Mouse (Mus musculus) embryonic fibroblast, embryonic 13.5 days (primary cell): ENCODE data around the gene Prpf31.

ENCODE experiments used
- CTCF ChIP-seq: IDR thresholded peaks from 2 replicates; pipeline ENCODE4 v1.5.1; 2011; ENCODE audit warnings: mild to moderate bottlenecking, control low read depth, low read length, moderate library complexity, borderline replicate concordance; ENCODE audit not compliant: insufficient read depth
- POLR2A ChIP-seq: IDR thresholded peaks from 2 replicates; pipeline ENCODE4 v1.6.1; 2011; ENCODE audit warnings: low read depth, mild to moderate bottlenecking, control low read depth, low read length, moderate library complexity

DNA sequence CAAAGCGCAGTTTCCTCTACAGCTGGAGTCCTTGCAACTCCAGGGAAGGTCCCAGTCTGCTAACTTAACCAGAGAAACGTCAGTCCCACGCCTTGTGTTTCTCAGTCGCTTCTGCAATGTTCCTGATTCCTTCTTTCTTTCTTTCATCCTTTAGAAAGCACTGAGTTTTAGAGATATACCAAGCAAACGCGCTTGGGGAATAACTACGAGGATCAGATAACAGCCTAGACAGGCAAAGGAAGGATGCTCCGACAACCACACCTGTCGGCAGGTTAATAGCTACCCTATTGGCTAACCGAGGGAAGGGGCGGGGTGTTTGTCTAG lies 14.5 kb downstream of the Prpf31 start:
- TF ChIP-seq CTCF (no peak), POLR2A (no peak)
